Mouse (Mus musculus) gastrocnemius, adult 2 months (tissue): ENCODE data around the gene Nme2. TPM values are rescaled to one million over a fixed set of nuclear protein-coding genes. Genes with fewer than 3 reads are reported as not detected.
"Not testable (repeated sequence)": the region's sequence is repeated elsewhere in the genome, so short reads cannot be mapped to it uniquely, and the experiment has no call there.

Experiments used
- DNase-seq: peaks from one replicate; pipeline ENCODE4 v3.0.0; 2022
- H3K27ac ChIP-seq: fragments of 200-600 bp; 2 replicates; pipeline ENCODE4 v1.8.1; 2022; ENCODE audit warnings: mild to moderate bottlenecking
- H3K4me3 ChIP-seq: fragments of 200-600 bp; 2 replicates; pipeline ENCODE4 v1.8.1; 2022; ENCODE audit warnings: mild to moderate bottlenecking, moderate library complexity
- CTCF ChIP-seq: fragments of 200-600 bp; IDR thresholded peaks from 2 replicates; pipeline ENCODE4 v1.8.1; 2022; ENCODE audit warnings: antibody characterized with exemption, mild to moderate bottlenecking, moderate library complexity
- intact Hi-C: fragments of 180-260 bp; cut with DNase I; formaldehyde crosslinking; loops from one replicate; pipeline ENCODE4 v1.15.1; 2025
- total RNA-seq, 2 experiments: library from RNA; stranded (reverse); gene quantifications; 2 replicates each; pipeline ENCODE4 v1.2.3; 2021

Gene Nme2
- total RNA-seq, 2 experiments from 2014 or later = 611 to 700 TPM

DNA sequence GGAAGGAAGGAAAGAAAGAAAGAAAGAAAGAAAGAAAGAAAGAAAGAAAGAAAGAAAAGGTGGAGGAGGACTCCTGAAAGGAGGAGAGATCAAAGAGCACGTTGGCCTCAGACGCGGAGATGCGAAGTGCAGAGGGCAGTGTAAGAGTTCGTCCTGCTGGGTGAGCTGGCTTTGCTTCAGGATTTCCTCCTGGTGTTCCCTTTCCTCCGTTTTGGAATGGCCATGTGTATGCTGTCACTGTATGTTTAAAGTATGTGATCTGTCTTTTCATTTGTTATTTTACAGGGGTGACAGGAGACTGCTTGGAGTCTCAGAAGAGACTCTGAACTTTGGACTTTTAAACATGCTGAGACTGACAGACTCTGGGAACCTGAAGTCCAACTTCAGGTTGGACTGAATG lies 5.4 kb upstream of the Nme2 start:
- no peak for TF ChIP-seq CTCF
- no peak for DNase-seq
- Histone ChIP-seq H3K4me3 (no peak overlapping the region), H3K27ac (no peak overlapping the region)
- intact Hi-C loops = no loop called here

DNA sequence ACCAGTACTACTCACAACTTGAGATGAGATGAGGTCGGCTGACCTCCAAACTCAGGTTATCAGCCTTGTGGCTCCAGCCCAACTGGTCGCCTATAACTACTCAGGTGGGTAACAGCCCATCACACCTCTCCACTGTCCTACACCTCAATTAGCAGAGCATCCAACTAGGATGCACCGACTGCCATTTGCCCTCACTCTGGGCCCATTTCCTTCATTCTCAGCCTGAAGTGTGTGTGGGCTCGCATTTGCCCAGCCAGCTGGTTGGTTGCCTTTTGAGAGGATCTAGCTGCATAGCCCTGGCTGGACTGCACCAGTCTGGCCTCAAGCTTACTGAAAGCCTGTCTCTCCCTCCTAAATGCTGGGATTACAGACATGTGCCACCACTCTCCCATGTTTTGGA lies 1.7 kb upstream of the Nme2 start:
- no peak overlapping the region; the same call in 1 of the 2 replicates for H3K27ac ChIP-seq
- intact Hi-C loops = loop anchor here (5.0 kb wide), 1 partner anchor 40 kb away; the partner anchor contains the start of gene Spag9
- DNase-seq = no peak
- no peak for TF ChIP-seq CTCF
- no peak overlapping the region for H3K4me3 ChIP-seq

DNA sequence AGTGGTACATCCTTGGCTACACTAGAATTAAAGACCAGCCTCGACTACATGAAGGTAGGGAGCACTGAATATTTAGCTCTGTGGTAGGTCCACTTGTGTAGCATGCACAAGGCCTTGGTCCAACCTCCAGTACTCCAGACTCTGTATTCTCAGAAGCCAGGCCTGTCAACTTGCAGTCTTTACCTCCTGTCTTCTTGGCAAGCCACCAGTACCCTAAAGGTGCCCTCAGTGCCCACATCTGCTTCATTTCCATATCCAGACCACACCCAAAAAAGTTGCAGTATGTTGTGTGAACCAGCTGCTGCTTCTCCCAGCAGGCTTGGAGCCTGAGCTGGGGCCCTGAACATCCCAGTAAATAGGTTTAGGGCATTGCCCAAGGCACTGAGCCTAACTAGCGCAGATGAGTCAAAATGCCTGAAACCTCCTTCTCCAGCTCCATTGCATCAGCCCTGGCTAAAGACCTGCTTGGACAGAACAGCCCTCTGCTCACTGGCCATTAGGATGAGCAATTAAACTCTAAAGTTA lies 1.0 kb upstream of the Nme2 start:
- H3K27ac ChIP-seq = peak overlapping the region; percentile 97
- TF ChIP-seq CTCF = no peak
- H3K4me3 ChIP-seq = no peak overlapping the region
- intact Hi-C loops = loop anchor here (5.0 kb wide), 1 partner anchor 40 kb away; the partner anchor contains the start of gene Spag9
- DNase-seq = no peak

DNA sequence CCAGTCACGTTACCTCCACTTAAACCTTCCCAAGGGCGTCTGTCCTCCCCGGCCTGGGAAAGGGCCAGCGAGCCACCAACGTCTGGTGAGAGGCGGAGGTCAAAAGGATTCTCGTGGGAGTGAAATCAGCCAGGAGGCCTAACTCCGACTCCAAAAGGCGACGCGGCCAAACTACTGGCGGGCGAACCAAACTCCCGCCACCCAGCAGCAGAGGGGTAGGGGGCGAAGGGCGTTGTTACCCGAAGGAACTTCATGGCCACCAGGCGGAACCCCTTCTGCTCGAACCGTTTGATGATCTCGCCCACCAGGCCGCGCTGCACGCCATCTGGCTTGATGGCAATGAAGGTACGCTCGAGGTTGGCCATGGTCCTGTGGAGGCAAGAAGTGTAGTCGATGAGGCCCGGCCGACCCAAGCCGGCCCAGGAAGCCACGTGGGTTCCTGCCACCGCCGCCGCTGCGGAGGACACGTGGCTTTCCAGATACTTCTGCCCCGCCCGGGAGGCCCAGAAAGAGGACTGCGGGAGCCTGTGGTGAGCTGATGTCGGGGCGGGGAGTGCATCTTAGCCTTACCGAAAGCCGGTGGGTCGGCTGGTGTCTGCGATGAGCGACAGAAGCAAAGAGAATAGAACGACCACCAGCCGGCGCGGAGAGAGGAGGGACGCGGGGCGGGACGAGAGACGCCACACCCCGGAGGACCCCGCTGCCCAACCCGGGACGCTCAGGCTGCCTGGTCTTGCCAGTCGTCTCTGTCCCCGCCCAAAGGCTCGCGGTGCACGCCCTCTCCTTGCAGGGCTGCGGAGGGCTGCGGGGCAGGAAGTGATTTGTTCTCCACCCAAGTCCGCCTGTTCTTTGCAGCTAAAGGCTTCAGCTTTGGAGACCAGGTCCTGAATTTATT lies 556 bp downstream of the Nme2 start:
- H3K27ac ChIP-seq = peak overlapping the region; percentile 97
- intact Hi-C loops = loop anchor here (5.0 kb wide), 1 partner anchor 42 kb away; the partner anchor contains the start of gene Spag9
- peak overlapping the region; percentile 75 for H3K4me3 ChIP-seq
- DNase-seq = peak; percentile 97
- TF ChIP-seq CTCF = peak; percentile 17; the same call in 1 of the 2 replicates

DNA sequence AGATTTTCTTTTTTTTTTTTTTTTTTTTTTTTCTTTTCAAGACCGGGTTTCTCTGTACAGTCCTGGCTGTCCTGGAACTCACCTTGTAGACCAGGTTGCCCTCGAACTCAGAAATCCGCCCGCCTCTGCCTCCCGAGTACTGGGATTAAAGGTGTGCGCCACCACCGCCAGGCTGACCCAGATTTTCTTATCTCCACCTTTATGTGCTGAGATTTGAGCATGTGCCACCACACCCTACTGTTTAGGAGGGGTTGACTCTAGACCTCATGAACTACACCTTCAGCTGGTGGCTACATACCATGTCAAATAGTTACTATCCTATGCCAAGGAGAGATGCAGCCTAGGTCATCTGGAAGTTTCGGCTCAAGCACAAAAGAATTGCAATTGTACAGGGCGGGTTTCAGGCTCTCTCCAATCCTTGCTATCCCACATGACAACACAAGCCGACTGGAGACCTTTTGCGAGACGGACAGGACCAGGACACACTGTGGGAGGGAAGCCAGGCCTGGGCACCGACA lies 1.3 kb downstream of the Nme2 start:
- H3K27ac ChIP-seq = peak overlapping the region; percentile 97
- peak overlapping the region; percentile 75 for H3K4me3 ChIP-seq
- intact Hi-C loops = loop anchor here (5.0 kb wide), 1 partner anchor 43 kb away; the partner anchor contains the start of gene Spag9
- no peak for TF ChIP-seq CTCF
- no peak for DNase-seq

DNA sequence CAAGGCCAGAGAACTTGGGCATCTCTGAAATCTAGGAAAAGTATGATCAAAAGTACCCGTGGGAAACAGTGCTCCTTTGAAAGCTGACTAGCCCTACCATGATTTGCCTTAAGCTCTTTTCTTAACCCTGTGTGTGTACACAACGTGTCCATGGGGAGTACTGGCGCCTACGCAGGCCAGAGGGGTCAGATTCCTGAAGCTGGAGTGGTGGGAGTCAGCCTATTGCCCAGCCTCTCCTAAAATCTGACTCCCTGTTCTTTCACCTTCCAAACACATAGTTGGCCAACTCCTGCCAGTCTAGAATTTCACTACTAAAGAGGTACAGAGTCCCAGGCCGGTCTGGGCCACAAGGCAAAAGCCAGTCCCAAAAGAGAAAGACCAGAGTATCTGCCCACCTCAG lies 3.7 kb downstream of the Nme2 start:
- no peak for DNase-seq
- H3K27ac ChIP-seq = peak overlapping the region; percentile 97
- TF ChIP-seq CTCF = no peak
- H3K4me3 ChIP-seq = peak overlapping the region; percentile 75; the same call in 1 of the 2 replicates
- intact Hi-C loops = no loop called here

DNA sequence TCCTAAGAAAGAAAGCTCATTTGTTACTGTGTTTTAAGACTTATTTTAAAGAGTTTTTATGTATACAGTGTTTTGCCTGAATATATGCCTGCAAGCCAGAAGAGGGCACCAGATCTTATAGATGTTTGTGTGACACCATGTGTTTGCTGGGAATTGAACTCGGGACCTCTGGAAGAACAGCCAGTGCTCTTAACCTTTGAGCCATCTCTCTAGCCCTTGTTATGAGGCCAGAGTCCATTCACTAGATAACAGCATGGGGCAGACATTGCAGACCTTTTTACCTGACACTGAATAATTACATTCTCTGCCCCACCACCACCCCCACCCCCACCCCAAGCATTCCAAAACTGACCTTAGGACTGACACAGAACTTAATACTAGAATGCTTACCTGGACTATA lies 6.0 kb downstream of the Nme2 start:
- intact Hi-C loops = no loop called here
- DNase-seq = no peak
- H3K4me3 ChIP-seq = no peak overlapping the region
- no peak for TF ChIP-seq CTCF
- no peak overlapping the region for H3K27ac ChIP-seq

DNA sequence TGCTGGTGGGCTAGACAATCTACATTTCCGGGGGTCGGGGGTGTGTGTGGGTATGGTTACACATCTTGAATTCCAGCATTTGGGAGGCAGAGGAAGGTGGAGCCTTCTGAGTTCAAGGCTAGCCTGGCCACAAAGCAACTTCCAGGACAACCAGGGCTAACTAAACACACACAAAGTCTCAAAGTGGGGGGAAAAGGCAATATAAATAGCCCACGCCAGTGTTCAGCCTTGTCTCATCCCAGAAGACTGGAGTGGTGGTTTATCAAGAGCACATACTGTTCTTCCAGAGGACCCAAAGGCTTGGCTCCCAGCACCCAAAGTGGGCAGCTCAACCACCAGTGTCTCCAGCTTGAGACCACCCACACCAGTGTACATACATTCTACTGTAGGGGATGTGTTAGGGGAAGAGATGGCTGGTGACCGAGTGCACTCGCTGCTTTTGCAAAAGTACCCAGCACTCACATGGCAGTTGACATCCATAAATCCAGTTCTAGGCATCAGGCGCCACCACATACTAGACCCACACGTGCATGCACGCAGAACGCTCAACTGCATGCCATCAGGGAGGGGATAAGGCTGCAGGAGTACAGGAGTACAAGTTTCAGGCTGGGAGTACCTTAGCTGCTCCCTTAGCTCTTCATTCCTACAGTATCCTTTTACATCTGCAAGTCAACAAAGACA lies 7.0 kb downstream of the Nme2 start:
- intact Hi-C loops = no loop called here
- no peak for DNase-seq
- TF ChIP-seq CTCF = no peak
- Histone ChIP-seq H3K4me3 (no peak overlapping the region), H3K27ac (no peak overlapping the region)

DNA sequence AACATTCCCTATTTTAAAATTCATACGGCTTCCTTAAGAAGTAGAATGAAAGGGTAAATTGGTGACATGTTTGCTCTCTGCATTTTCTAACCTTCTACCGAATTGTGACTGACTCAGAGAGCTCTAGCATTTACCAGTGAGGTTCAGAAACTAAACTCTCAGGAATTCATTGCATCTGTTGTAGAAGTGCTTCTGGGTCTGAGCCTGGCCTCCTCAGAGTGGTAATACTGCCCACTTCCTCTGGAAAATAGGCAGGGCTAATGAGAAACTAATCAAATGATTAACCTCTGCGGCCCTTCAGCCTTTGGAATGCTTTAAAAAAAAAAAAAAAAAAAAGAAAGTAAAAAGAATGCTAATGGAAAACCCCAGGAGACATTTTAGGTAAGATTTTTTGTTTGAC lies 11.1 kb downstream of the Nme2 start:
- no peak for TF ChIP-seq CTCF
- DNase-seq = no peak
- Histone ChIP-seq H3K27ac (no peak overlapping the region), H3K4me3 (no peak overlapping the region)
- intact Hi-C loops = no loop called here

DNA sequence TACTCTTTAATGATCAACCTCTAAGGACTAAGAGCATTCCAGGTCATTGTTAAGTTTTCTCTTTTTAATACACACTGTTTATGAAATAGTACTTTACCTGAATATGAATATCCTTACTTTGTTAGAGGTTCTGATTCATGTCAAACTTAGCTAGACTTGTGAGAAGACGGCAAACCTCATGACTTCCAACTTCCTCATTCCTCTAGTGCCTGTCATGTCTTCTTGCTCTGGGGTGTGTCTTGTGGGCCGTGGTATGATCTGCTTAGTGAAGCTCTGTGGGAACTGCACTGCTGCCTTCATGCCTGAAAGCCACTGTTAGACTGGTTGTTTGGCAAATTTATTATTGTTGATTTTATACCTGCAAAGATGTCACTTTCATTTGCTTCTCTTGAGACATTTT lies 15.2 kb downstream of the Nme2 start:
- no peak for TF ChIP-seq CTCF
- no peak overlapping the region for H3K4me3 ChIP-seq
- intact Hi-C loops = no loop called here
- DNase-seq = no peak
- no peak overlapping the region for H3K27ac ChIP-seq

DNA sequence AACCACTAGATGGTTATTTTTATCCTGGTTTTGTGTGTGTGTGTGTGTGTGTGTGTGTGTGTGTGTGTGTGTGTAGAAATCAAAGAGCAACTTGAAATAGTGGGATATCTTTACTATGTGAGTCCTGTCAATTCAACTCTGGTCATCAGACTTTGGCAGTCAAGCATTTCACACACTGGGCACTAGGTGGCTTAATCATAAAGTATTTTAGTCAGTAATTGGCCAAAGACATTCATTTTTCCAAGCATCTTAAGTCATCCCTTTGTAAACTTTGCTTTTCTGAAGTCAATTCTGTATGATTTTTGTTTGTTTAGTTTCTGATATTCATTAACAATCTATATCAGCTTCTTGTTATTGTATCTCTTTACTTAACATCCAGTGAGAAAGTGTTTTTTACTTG lies 27.0 kb downstream of the Nme2 start:
- no peak overlapping the region for H3K4me3 ChIP-seq
- intact Hi-C loops = no loop called here
- DNase-seq = no peak
- TF ChIP-seq CTCF = peak; percentile 34
- H3K27ac ChIP-seq = no peak overlapping the region

DNA sequence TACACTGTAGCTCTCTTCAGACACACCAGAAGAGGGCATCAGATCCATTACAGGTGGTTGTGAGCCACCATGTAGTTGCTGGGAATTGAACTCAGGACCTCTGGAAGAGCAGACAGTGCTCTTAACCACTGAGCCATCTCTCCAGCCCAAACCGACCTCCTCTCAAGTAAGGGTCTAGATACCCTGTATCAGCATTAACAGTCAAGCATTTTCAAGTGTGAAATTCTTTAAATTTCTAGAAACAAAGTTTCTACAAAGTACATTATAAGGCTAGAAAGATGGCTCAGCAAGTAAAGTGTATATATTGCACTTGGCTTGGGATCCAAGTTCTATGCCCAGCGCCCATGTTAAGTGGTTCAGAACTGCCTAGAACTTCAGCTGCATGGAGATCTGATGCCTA lies 41.0 kb downstream of the Nme2 start:
- H3K27ac ChIP-seq, DNase-seq, intact Hi-C loops, H3K4me3 ChIP-seq: not testable (repeated sequence)

DNA sequence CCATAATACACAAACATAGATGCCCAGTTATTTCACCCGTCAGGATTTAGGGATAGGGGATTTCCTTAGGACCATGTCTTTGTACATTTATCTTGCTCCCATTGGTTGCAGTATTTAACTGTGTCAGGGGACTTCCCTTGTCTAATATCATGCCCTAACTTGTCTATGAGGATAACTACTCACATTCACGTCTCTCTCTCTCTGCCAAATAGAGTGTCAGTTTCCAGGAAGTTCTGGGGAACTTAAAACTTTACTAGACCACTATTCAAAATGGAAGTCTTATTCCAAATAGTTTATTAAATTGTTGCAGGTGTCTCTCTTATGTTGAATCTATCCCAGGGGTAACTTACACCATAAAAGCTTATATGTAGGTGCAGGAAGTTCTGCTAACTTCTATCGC lies 44.5 kb downstream of the Nme2 start:
- Histone ChIP-seq H3K27ac (no peak overlapping the region), H3K4me3 (no peak overlapping the region)
- DNase-seq = no peak
- intact Hi-C loops = no loop called here
- TF ChIP-seq CTCF = no peak
